Mouse (Mus musculus) common myeloid progenitor, adult 5-6 weeks (primary cell): ENCODE data around the gene Agpat1. TPM values are rescaled to one million over a fixed set of nuclear protein-coding genes. Genes with fewer than 3 reads are reported as not detected.

Source experiments
- ATAC-seq: replicated peaks from 2 replicates; pipeline ENCODE4 v1.8.0; 2016; ENCODE audit warnings: low read depth, mild to moderate bottlenecking, moderate TSS enrichment, inconsistent platforms; ENCODE audit not compliant: poor library complexity, severe bottlenecking
- total RNA-seq: library from RNA; stranded (forward); fragments of 200-1000, 187-1606 nt; gene quantifications from 2 replicates; pipeline ENCODE4 v1.2.3, GENCODE M21; 2017

Gene Agpat1
- total RNA-seq, 1 experiment from 2014 or later, result 17.8 TPM

GRCm38 (mm10) chr17:34585877-34586771 lies 17.9 kb upstream of the Agpat1 start:
- no peak for ATAC-seq

DNA sequence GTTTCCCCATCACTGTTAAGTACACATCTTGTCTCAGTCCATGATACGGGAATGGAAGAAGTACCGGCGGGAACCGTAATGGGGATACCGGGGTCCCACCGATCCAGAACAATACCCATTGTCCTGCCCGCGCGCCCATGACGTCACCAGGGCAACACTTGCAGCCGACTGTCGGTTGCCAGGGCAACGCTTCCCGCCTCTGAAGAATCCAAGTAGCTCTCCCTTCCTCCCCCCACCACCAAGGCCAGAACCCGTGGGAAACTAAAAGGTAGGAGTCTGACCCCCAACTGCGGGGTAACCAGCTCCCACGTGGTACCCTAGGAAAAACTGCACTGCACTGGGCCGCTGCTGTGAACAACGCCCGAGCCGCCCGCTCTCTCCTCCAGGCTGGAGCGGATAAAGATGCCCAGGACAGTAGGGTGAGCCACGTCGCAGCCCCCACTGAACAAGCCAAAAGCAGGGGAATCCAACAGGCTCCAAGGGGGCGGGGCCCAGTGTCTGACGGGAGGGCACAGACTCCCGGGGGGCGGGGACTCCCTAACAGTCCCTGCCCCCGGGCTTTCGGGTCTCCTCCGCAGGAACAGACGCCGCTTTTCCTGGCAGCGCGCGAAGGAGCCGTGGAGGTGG lies 17.2 kb upstream of the Agpat1 start:
- ATAC-seq, result peak; percentile 53

GRCm38 (mm10) chr17:34587423-34587811 lies 16.6 kb upstream of the Agpat1 start:
- peak; percentile 57 for ATAC-seq

DNA sequence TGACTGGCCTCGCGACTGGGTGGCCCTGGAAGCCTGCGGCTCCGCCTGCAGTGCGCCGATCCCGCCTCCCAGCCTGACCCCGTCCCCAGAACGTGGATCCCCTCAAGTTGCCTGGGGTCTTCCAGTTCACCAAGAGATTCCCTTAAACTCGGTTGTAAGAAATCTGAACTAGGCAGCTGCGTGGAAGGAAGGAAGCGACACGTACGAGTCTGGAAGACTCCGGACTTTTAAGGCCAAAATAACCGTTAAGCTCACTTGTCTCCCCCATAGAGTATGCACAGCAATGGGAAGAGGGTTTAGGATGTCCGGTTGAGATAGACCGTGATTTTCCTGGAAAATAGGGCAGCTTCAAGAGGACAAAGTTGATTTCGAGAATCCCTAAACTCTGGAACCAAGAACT lies 16.2 kb upstream of the Agpat1 start:
- no peak for ATAC-seq

DNA sequence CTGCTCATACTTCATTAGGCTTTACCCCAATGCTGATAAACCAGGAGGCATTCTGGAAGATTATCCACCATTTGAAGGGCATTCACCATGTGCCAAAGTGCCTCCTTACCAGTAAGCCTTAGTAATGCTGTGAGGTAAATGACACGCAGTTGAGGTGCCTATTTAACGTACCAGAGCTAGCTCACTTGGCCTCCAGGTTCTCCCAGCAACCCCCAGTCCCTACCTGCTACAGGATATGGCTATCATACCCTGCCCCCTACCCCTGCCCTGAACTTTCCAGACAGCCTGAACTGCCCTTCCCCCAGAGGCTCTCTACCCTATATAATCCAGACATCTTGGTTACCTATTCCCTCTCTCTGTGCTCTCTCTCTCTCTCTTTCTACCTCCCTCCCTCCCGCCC lies 15.3 kb upstream of the Agpat1 start:
- no peak for ATAC-seq

DNA sequence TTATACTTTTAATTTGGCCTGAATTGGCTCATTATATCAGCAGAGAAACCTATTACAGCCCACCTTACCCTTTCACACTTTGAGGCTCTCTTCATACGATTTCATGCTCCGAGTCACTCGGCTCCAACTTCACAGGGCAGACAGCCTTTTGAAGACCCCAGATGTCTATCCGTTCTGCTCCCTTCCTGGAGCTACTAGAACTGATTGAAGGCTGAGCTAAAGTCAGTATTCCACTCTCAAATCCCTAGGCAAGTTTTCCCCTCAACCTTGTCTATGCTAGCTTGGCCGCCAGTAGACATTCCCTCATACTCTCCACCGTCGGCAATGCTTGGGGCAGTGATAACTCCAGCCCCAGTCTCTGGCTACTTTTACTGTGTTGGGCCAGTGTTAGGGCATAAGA lies 14.9 kb upstream of the Agpat1 start:
- no peak for ATAC-seq

DNA sequence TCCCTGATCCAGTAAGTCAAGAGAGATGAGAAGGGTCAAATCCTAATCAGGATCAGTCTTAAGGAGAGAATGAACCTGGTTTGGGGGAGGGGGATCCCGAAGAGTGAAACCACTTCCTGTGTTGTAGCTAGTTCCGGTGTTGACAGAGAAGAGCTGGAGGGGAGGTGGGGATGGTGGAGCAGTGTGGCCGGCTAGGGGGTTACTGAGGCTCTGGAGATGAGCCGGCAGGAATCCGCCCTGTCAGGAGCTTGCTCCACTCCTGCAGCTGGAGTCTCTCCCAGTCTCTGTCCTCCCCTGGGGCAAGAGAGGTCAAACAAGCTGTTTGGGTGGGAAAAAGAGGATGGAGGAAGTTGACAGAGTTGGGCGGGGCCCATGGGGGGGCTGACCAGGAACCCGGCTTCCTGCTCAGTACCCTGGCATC lies 14.4 kb upstream of the Agpat1 start, which contains the start of gene Gpsm3:
Gene Gpsm3, plus strand, starts transcription at position 126 of the 421 bp plus-strand sequence.
- ATAC-seq, result peak; percentile 6; the same call in 1 of the 2 replicates

DNA sequence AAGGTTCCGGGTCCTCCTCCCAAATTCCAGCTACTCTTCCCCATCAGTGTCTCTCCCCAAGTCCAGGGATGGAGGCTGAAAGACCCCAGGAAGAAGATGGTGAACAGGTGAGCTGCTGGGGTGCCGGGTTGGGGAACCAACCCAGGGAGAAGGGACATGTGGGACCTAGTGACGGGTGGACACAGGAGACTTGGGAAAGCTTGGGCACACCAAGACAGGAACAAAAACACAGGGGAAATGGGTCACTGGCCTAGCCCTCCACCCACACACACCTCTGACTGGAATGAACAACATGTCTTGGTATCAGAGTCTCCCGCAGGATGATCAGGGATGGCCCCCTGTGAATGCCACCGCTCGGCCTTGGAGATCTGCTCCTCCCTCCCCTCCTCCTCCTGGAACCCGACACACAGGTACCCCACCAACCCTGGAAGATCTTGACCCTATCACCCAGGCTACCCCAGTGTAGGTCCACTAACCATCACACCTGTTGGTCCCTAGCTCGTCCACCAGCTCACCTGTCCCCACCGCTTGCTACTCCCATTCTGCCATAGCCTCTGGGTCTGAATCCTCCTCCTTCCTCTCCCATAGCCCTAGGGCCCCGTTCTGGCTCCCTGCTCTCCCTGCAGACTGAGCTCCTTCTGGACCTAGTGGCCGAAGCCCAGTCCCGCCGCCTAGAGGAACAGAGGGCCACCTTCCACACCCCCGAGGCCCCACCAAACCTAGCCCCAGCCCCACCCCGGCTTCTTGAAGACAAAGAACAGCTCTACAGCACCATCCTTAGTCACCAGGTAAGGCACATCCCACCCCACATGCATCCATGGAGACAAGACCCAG lies 13.7 kb upstream of the Agpat1 start:
- no peak for ATAC-seq

- no peak for ATAC-seq
Observed at GRCm38 (mm10) chr17:34591029-34591993, 12.8 kb upstream of the Agpat1 start, which contains the start of gene Pbx2. TSS of gene Pbx2 (plus strand) at chr17:34591266.

- peak; percentile 55 for ATAC-seq
Observed at GRCm38 (mm10) chr17:34591994-34592375, 12.1 kb upstream of the Agpat1 start.

DNA sequence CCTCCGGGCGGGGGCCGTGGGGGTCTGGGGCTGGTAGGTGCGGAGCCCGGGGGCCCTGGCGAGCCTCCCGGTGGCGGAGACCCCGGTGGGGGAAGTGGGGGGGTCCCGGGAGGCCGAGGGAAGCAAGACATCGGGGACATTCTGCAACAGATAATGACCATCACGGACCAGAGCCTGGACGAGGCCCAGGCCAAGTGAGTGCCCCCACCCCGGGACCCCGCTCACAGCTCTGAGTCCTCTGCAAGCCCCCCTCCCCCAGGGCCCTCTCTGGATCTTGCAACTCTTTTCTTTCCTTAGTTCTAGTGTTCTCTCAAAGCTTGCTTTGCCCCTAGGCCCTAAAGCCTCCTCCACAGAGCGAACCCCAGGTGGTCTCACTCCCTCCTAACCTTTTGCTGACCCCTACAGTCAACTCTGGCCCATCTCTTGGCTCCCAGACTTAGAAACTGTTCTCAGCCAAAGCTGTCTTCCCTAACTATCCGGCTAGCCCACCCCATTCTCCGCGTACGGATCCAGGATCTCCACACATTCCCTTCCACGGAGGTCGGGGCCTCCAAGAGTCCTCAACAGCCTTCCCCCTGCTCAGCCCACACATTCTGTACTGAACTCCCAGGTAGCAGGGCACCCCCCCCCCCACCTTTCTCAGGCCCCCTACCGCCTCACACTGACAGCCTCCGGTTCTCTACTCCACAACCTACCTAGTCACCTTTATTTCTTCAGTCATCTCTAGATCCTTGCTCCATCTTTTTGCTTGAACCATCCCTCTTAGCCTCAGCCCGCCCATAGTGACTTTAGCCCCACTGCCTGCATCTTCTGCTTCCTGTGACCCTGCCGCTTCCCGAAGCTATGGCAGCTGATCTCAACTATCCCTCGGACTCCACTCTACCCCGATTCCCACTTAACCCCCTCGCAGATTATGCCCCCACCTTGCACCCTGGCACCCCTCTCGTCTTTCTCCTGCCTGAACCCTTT lies 11.2 kb upstream of the Agpat1 start:
- ATAC-seq, result no peak

DNA sequence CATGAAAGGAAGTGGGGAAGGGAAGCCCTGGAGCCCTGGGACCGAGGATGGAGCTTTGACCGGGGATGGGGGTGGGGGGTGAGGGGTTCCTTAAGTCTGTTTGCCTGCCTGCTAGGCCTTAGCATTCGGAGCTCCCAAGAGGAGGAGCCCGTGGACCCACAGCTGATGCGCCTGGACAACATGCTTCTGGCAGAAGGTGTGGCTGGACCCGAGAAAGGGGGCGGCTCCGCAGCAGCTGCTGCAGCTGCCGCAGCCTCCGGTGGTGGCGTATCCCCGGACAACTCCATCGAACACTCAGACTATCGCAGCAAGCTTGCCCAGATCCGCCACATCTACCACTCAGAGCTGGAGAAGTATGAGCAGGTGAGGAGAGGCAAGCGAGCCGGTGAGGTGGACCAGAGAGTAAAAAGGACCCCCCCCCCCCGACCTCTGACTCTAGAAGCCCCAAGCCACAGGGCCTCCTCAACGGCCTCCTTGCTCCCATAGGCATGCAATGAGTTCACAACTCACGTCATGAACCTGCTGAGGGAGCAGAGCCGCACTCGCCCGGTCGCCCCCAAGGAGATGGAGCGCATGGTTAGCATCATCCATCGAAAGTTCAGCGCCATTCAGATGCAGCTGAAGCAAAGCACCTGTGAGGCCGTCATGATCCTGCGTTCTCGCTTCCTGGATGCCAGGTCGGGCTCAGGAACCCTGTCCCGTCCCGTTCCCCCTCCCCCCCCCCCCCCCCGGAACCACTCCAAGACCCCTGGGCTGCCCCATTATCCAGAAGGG lies 10.1 kb upstream of the Agpat1 start:
- no peak for ATAC-seq

DNA sequence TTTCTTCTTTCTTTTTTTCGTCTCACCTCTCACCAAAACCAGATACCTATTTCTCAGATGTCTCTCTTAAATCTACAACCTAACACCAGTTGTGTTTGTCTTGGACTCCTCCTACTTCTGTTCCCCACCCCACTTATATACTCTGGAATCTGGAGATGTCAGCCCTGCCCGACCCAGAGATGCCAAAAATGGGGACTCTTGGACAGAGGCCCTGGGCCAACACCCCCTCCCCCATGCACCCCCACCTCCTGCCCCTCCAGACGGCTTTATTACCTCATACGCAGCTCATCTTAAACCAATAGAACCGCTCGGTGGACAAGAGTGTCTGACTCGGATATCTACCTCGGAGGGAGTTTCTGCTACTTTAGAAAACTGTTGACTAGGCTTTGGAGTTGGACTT lies 8.0 kb upstream of the Agpat1 start:
- no peak for ATAC-seq

DNA sequence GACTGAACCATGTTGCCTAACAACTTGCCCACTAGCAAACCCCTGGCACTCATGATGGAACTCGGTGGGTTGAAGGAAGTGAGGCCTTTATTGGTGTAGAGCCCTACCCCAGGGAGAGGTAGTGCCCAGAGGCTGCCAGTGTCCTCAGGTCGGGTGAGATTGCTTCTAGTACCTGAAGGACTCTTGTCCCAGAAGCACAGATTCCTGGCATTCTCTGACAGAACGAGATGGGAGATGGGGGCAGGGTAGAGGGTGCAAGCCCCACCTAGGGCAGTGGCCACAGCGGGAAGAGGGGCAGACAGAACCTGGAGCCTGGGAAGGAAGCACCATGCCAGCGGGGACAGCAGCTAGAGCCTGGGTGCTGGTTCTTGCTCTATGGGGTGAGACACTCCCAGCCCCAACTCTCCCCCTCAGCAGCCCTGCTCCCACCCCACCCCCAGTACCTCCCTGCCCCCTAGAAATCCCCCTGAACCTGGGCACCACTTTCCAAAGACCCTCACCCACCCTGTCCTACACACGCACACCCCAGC lies 6.4 kb upstream of the Agpat1 start, which contains the start of gene Ager:
Gene Ager, plus strand, starts transcription at position 297 of the 530 bp plus-strand sequence.
- ATAC-seq, result no peak

- no peak for ATAC-seq
Observed at GRCm38 (mm10) chr17:34599891-34600290, 4.2 kb upstream of the Agpat1 start.

GRCm38 (mm10) chr17:34601796-34602195 lies 2.3 kb upstream of the Agpat1 start:
- ATAC-seq, result no peak

DNA sequence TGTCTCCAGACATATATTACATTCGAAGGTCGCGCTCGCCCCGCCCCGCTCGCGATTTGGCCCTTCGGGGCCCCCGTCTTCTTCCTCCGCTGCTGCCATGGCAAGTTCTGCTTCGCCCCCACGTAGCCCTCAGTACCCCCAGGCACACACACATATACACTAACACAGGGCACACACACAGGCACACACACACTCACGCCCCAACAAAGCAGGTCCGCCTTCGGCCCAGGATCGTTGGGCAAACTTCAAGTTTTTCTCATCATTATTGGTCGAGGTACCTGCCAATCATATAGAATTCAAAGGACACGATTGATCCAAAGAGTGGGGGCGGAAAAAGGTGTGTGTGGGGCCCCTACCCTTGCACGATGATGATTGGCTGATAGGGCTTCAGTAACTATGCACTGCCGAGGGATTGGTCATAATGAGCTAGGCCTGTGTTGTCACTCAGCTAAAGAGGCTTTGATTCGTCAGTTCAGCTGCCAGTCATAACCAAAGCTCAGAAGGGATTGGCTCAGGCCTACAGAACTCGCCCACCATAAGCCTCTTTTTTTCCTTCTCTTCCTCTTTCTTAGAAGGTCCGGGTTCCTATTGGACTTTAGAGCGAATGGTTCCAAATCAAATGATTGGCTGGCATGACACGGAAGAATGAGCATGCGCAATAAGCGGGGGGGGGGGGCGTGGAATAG lies 544 bp upstream of the Agpat1 start, which contains the start of gene Rnf5:
Gene Rnf5, minus strand, starts transcription at position 316 of the 686 bp plus-strand sequence.
- peak; percentile 70 for ATAC-seq
